ENCODE assay signal across 20 mouse cellular contexts in genomic region chr4:95074319-95074718, GRCm38 (mm10).
"Had no signal": no experiment of that assay in that cellular context is flagged by ENCODE, and none has a peak within 500 bp of the region (broad histone marks: within the 10 kb centered on the region; RNA-seq: fewer than 3 reads in every experiment).

No protein-coding gene starts in this region.

- ATAC-seq: inflammation-experienced regulatory T-cells, adult 6 months; intestine, embryonic 16.5 days; midbrain, embryonic 13.5 days; midbrain, embryonic 16.5 days had no signal

- H3K27ac ChIP-seq: kidney, postnatal 0 days; left cerebral cortex, adult 2 months; liver, embryonic 13.5 days; macrophage; midbrain, embryonic 10.5 days; midbrain, embryonic 13.5 days; neural tube, embryonic 13.5 days; stomach, embryonic 15.5 days had no signal

- H3K9me3 ChIP-seq: liver, embryonic 13.5 days; megakaryocyte, embryonic 14.5 days; midbrain, embryonic 10.5 days; midbrain, embryonic 13.5 days; neural tube, embryonic 13.5 days; stomach, embryonic 15.5 days had no signal

- H3K4me3 ChIP-seq: left cerebral cortex, adult 2 months; liver, embryonic 13.5 days; megakaryocyte, embryonic 14.5 days; midbrain, embryonic 10.5 days; midbrain, embryonic 13.5 days; myocyte; neural tube, embryonic 13.5 days; stomach, embryonic 15.5 days had no signal

- DNase-seq: kidney, adult 18-20 months; kidney, postnatal 36 days; layer of hippocampus, postnatal 36 days; liver, embryonic 13.5 days; retina, postnatal 1 day; right cerebral cortex, postnatal 25 days; spleen, adult 18-20 months; thymus, postnatal 25 days had no signal

- H3K27me3 ChIP-seq: midbrain, embryonic 13.5 days; neural tube, embryonic 13.5 days; stomach, embryonic 15.5 days had no signal

- H3K36me3 ChIP-seq: liver, embryonic 13.5 days; midbrain, embryonic 10.5 days; midbrain, embryonic 13.5 days; neural tube, embryonic 13.5 days; stomach, embryonic 15.5 days had no signal

- H3K4me1 ChIP-seq: neural tube, embryonic 13.5 days had no signal

- H3K9ac ChIP-seq: liver, embryonic 13.5 days; midbrain, embryonic 13.5 days; neural tube, embryonic 13.5 days; stomach, embryonic 15.5 days had no signal

- H3K4me2 ChIP-seq: liver, embryonic 13.5 days; midbrain, embryonic 13.5 days; neural tube, embryonic 13.5 days; stomach, embryonic 15.5 days had no signal
